Mouse (Mus musculus) brain, embryonic 14.5 days (tissue): ENCODE measurements around the gene Adcyap1r1.

Experiments
- CTCF ChIP-seq: fragments of 200-500 bp; IDR thresholded peaks from 2 replicates; pipeline ENCODE4 v1.5.1; 2012; ENCODE audit warnings: inconsistent platforms, mild to moderate bottlenecking, moderate library complexity, borderline replicate concordance; ENCODE audit not compliant: insufficient read depth, insufficient read length; ENCODE audit errors: extremely low read depth
- POLR2A ChIP-seq: fragments of 200-500 bp; IDR thresholded peaks from 2 replicates; pipeline ENCODE4 v1.6.1; 2012; ENCODE audit warnings: mild to moderate bottlenecking, inconsistent platforms, borderline replicate concordance; ENCODE audit not compliant: poor library complexity, insufficient read depth, insufficient read length, severe bottlenecking; ENCODE audit errors: extremely low read depth

- TF ChIP-seq POLR2A (no peak), CTCF (no peak)
Measured at GRCm38 (mm10) chr6:55461678-55462077, 9.9 kb downstream of the Adcyap1r1 start.
